Mouse (Mus musculus) heart, embryonic 15.5 days (tissue): ENCODE results near the gene Cyp46a1. TPM values are rescaled to one million over a fixed set of nuclear protein-coding genes. Genes with fewer than 3 reads are reported as not detected.
A peak's percentile ranks its signal among the peaks of the same experiment; 100 is the strongest.

Source experiments
- ATAC-seq: fragments of 200-750 bp; cut with Nextera tagmentation; replicated peaks from 2 replicates; pipeline ENCODE4 v1.8.0; 2017; ENCODE audit warnings: low read depth, moderate TSS enrichment; ENCODE audit not compliant: insufficient number of reproducible peaks, insufficient read depth, low FRiP score
- H3K27ac ChIP-seq: fragments of 300-500 bp; sonication (generic); 2 replicates; pipeline ENCODE4 v1.5.1; 2015; ENCODE audit warnings: mild to moderate bottlenecking, inconsistent platforms
- H3K27me3 ChIP-seq: fragments of 300-500 bp; sonication (generic); 2 replicates; pipeline ENCODE4 v1.6.1; 2015; ENCODE audit warnings: inconsistent platforms
- H3K36me3 ChIP-seq: fragments of 300-500 bp; sonication (generic); 2 replicates; pipeline ENCODE4 v1.6.1; 2015; ENCODE audit warnings: mild to moderate bottlenecking, inconsistent platforms
- H3K4me1 ChIP-seq: fragments of 300-500 bp; sonication (generic); replicated peaks from 2 replicates; pipeline ENCODE4 v1.6.1; 2015; ENCODE audit warnings: inconsistent platforms
- H3K4me2 ChIP-seq: fragments of 300-500 bp; sonication (generic); 2 replicates; pipeline ENCODE4 v1.6.1; 2015; ENCODE audit warnings: inconsistent platforms, mild to moderate bottlenecking, moderate library complexity
- H3K4me3 ChIP-seq: fragments of 300-500 bp; sonication (generic); 2 replicates; pipeline ENCODE4 v1.5.1; 2015; ENCODE audit warnings: mild to moderate bottlenecking, inconsistent platforms
- H3K9ac ChIP-seq: fragments of 300-500 bp; sonication (generic); 2 replicates; pipeline ENCODE4 v1.6.1; 2015; ENCODE audit warnings: mild to moderate bottlenecking, inconsistent platforms
- H3K9me3 ChIP-seq: fragments of 300-500 bp; sonication (generic); replicated peaks from 2 replicates; pipeline ENCODE4 v1.6.1; 2016; ENCODE audit warnings: inconsistent platforms
- WGBS: fragments of 180-500 bp; shearing (Covaris S2); methylation state at CpG from one replicate; pipeline ENCODE4 v1.1.7; 2015; ENCODE audit warnings: mixed read lengths; 5-methylcytosine and 5-hydroxymethylcytosine counted together
- polyA plus RNA-seq: library from polyadenylated mRNA; unstranded; fragments of >200 nt; fragmentation: Nextera tagmentation; extraction: Ambion mirVana; gene quantifications from 2 replicates; pipeline ENCODE4 v1.2.1, GENCODE M21; 2015

Gene Cyp46a1
- polyA plus RNA-seq: 5.6 and 6.2 TPM in 2 replicates

DNA sequence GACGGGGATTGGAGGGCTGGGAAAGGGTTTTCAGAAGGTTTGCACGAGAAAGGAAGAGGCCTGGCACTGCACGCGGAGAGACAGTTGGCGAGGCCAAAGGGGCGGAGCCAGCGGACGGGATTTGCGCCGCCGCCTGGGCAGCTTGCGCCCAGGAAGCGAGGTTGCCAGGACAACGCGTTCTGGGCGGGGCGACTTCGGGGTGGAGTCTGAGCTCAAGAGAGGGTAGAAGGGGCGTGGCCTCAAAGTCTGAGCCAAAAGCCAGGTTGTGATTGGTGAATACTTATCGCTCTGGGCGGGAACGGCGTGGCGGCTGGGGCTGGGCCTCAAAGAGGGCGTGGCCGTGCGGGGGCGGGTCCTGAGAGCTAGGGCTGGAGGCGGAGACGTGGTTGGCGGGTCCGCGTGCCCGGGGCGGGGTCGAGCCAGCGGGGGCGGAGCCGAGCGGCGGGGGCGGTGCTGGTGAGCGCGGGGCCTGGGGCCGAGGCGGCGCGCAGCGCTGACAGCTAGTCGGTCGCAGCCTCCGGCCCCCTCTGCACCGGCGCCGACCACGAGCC lies at the start of gene Cyp46a1:
Gene Cyp46a1, plus strand, starts transcription at position 487 of the 551 bp plus-strand sequence.
- peak within 1 kb of the TSS; percentile 48 for H3K27ac ChIP-seq
- H3K4me2 ChIP-seq: peak within 1 kb of the TSS; percentile 95
- peaks cover 28% of the 10 kb centered on the region for H3K4me1 ChIP-seq
- H3K4me3 ChIP-seq: peak within 1 kb of the TSS; percentile 61
- peak within 1 kb of the TSS; percentile 59 for H3K9ac ChIP-seq
- peaks cover 46% of the 10 kb centered on the region for H3K27me3 ChIP-seq
- no peaks in the 10 kb centered on the region for H3K36me3 ChIP-seq
- under 1% methylated on average over 45 of the region's 56 CpGs for WGBS
- ATAC-seq: peak; percentile 96
- no peaks in the 10 kb centered on the region for H3K9me3 ChIP-seq

DNA sequence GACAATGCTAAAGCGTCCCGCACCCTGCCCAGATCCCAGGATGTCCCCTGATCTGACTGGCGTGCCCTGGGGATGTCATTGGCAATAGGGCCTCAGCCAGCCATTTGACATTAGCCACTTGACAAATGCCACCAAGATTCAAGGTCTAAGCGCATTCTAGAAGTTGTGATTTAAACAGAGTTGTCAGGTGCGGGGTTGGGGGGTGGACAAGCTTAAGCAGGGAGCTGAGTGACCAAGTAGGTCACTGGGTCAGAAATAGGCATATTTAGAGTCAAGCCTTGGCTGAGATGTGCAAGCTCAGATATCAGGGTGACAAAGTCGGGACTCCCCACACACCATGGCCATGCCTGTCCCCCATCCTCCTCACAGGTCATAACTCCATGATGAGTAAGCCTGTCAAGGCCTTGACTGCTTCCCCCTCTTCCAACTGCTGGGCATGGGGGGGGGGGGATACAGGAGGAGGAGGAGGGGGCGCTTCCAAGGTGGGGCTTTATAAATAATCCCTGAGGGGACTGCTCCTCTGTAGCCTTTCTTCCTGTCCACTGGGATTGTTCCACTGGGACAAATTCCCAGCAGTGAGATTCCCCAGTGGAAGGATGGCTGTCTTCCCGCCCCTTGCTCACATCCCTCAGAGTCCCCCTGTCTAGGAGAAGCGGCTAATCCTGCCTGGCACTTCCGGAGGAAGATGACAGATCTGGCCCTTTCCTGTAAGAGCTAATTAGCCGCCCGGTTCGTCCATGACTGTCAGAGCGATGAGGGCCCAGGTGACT lies 49.5 kb upstream of the Cyp46a1 start:
- Histone ChIP-seq H3K27me3 (no peaks in the 10 kb centered on the region), H3K9me3 (no peaks in the 10 kb centered on the region), H3K27ac (no peak overlapping the region), H3K9ac (no peak overlapping the region), H3K36me3 (no peaks in the 10 kb centered on the region), H3K4me3 (no peak overlapping the region), H3K4me1 (peaks cover 8% of the 10 kb centered on the region), H3K4me2 (no peak overlapping the region)
- no peak for ATAC-seq
- WGBS: 45% methylated on average over 13 of the region's 14 CpGs

DNA sequence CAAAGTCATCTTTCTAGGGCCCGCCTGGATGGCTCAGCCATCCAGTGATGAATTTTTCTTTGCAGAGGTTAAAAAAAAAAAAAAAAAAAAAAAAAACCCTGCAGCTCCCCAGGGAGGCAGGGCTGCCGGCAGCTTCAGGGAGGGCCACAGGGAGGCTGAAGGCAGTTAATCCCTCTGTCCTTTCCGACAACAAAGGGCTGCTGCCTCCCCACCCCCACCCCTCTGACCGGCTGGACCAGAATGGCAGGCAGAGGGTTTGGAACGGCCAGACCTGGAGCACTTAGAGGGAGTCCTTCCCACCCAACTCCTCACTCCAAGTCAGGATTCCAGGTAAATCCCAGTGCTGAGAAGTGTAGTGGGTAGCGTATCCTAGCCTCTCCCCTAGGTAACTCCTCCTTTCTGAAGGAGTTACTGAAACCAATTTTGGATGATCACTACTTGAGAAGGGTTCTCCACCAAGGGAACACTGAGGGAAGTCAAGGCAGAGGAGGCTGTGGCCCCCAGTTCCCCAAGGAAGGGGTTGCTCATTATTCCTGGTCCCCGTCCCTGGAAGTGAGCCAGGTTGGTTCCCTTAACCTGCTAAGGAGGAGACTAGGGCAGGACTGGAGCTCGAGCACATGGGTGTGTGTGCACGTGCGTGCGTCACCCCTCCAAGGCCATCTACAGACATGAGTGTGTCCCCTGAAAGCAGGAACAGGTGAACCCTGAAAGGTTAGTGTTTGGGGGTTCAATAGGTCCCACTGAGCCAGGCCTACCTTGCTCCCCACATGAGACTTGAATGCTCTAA lies 48.8 kb upstream of the Cyp46a1 start:
- H3K4me3 ChIP-seq: no peak overlapping the region
- 42% methylated on average over 11 of the region's 11 CpGs for WGBS
- no peak overlapping the region for H3K27ac ChIP-seq
- no peaks in the 10 kb centered on the region for H3K27me3 ChIP-seq
- H3K4me1 ChIP-seq: peaks cover 8% of the 10 kb centered on the region
- no peaks in the 10 kb centered on the region for H3K9me3 ChIP-seq
- H3K36me3 ChIP-seq: no peaks in the 10 kb centered on the region
- no peak overlapping the region for H3K4me2 ChIP-seq
- ATAC-seq: no peak
- no peak overlapping the region for H3K9ac ChIP-seq

DNA sequence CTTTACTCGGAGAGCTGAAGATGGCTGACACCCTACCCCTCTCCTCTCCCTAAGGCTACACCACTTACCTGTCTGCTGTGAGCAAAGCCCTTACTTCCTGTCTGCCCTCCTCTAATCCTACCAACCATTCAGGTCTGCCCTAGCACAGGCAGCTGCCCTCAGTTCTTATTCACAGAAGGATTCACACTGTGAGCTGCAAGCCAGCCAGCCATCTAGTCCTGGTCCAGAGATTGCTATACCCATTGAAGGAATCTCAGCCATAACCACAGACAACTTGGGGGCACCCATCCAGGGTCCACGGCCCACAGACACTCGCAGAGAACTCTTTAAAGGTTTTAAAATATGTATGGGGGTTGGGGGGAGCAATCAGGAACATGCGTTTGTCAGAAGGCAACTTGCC lies 47.8 kb upstream of the Cyp46a1 start:
- Histone ChIP-seq H3K27me3 (0 out of 2 replicates have a peak, but pooled peaks cover 2% of the 10 kb centered on the region), H3K4me1 (peaks cover 8% of the 10 kb centered on the region)

DNA sequence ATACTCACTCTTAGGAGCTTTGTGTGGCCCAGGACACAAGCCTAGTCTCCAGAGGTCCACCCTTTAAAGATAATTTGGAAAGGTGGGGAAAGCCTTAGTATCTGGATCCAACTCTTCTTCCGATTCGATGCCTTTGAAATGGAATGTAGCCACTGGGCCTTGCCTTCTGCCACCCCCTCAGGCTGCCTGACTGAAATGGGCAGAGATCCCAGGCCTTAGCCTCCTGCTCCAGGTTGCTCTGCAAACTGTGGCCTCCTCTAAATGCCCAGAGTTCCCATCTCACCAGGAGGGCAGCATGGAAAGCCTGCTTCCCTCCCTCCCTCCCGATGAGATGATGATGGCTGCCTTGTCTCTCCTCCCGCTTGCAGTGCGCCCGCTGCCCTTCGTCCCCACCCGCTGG lies 47.2 kb upstream of the Cyp46a1 start:
- Histone ChIP-seq H3K27me3 (0 out of 2 replicates have a peak, but pooled peaks cover 2% of the 10 kb centered on the region), H3K4me2 (no peak overlapping the region), H3K36me3 (no peaks in the 10 kb centered on the region), H3K9me3 (no peaks in the 10 kb centered on the region), H3K4me3 (no peak overlapping the region), H3K4me1 (peaks cover 8% of the 10 kb centered on the region), H3K27ac (no peak overlapping the region), H3K9ac (no peak overlapping the region)
- WGBS: 96% methylated on average over 8 of the region's 8 CpGs
- ATAC-seq: no peak

More for the DNA sequence above, 47.8 kb upstream of the Cyp46a1 start:
- no peak overlapping the region for H3K4me3 ChIP-seq
- no peak overlapping the region for H3K27ac ChIP-seq
- H3K36me3 ChIP-seq: no peaks in the 10 kb centered on the region
- H3K4me2 ChIP-seq: no peak overlapping the region
- 71% methylated on average over 4 of the region's 4 CpGs for WGBS
- no peaks in the 10 kb centered on the region for H3K9me3 ChIP-seq
- no peak overlapping the region for H3K9ac ChIP-seq
- ATAC-seq: no peak

DNA sequence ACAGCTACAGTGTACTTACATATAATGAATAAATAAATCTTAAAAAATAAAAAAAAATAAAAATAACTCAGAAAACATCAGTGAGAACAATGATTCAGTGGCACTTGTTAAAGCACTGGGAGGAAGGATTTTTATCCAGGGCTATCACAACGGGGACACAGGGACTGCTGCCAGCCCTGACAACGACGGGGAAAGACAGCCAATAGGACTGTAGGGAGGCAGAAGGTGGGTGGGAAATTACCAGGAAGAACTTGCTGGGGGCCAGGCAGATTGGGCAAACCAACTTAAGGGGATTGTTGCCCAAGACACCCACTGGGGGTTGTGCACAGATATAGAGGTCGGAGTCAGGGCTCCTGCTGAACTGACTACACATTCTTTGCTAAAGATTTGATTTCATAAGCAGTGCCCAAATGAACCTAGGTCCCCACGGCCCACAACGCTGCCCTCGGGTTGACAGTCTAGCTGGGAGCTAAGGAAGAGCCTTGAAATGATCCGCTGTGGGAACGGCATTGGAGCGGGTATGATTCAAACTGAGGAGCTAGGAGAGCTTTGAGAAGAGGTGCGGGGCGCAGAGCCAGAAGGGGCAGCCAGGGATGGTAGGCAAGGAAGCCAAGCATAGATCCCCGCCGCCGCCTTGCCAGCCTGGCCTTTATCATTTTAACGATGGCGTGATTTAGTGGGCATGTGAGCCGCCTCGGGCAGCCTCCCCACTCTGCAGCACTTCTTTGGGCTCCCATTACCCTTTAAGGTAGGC lies 45.9 kb upstream of the Cyp46a1 start:
- no peak overlapping the region for H3K4me2 ChIP-seq
- H3K27ac ChIP-seq: no peak overlapping the region
- ATAC-seq: no peak
- no peaks in the 10 kb centered on the region for H3K36me3 ChIP-seq
- H3K4me1 ChIP-seq: peaks cover 13% of the 10 kb centered on the region
- no peak overlapping the region for H3K4me3 ChIP-seq
- H3K9me3 ChIP-seq: no peaks in the 10 kb centered on the region
- no peak overlapping the region for H3K9ac ChIP-seq
- WGBS: 75% methylated on average over 19 of the region's 19 CpGs
- H3K27me3 ChIP-seq: 0 out of 2 replicates have a peak, but pooled peaks cover 2% of the 10 kb centered on the region

DNA sequence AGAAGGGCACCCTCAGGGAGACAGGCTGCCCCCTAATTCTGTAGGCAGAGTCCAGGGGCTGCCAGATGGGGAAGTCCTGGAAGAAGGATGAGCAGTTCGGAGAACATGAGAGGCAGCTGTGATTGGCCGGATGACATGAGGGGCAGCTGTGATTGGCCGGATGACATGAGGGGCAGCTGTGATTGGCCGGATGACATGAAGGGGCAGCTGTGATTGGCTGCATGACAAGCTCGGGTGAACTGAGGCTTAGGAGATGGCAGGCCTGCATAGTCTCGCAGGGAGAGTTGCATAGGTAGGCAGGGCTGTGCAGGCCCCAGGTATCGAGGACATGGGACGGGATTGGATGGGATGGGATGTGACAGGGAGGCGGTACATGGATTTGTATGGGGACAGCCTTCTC lies 41.8 kb upstream of the Cyp46a1 start:
- 15% methylated on average over 9 of the region's 9 CpGs for WGBS
- Histone ChIP-seq H3K4me2 (peak overlapping the region; percentile 41; the same call in 1 of the 2 replicates), H3K36me3 (no peaks in the 10 kb centered on the region), H3K27ac (no peak overlapping the region), H3K9ac (no peak overlapping the region), H3K4me3 (no peak overlapping the region), H3K4me1 (peaks cover 6% of the 10 kb centered on the region; the same call in 1 of the 2 replicates), H3K9me3 (no peaks in the 10 kb centered on the region), H3K27me3 (peaks cover 2% of the 10 kb centered on the region; the same call in 1 of the 2 replicates)
- no peak; the same call in 1 of the 2 replicates for ATAC-seq

DNA sequence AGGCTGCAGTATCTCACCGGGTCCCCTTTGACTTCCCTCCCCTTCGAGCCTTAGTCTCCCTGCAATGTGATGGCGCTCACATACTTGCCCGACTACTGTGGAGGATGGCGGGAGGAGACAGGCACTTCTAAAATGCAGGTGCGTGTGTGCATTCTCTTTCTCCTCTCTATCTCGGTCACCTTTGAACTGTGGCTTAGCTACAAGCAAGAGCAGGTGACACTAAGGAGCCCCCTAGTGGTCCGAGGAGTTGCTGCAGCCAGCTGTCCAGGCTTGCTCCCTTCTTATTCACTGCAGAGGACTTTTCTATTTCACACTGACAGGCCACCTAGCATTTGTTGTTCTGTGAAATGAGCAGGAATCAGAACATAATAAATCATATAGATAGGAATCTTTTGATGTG lies 41.2 kb upstream of the Cyp46a1 start:
- Histone ChIP-seq H3K9me3 (no peaks in the 10 kb centered on the region), H3K4me1 (peaks cover 6% of the 10 kb centered on the region; the same call in 1 of the 2 replicates), H3K9ac (no peak overlapping the region), H3K27me3 (peaks cover 2% of the 10 kb centered on the region; the same call in 1 of the 2 replicates), H3K36me3 (no peaks in the 10 kb centered on the region), H3K4me3 (no peak overlapping the region), H3K4me2 (peak overlapping the region; percentile 41), H3K27ac (no peak overlapping the region)
- WGBS: 5% methylated on average over 8 of the region's 8 CpGs
- no peak; the same call in 1 of the 2 replicates for ATAC-seq

DNA sequence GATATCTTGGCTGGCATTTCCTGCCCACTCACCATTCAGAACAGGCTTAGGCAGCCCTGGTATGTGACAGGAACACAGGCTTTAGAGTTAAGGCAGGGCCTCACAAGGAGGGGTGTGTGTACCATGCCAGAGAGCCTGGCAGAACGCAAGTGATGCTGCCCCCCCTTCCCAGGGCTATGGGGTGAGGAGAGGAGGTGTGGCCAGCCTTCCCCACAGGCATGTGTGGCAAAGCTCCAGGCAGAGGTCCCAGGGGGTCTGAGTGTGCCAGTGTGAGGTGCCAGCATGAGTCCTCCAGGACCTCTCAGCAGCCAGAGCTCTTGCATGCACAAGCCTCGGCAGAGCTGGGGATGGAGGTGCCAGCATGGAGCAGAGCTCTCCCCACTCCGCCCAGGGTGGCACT lies 39.6 kb upstream of the Cyp46a1 start:
- no peak overlapping the region for H3K4me2 ChIP-seq
- no peak overlapping the region for H3K27ac ChIP-seq
- H3K9me3 ChIP-seq: no peaks in the 10 kb centered on the region
- no peak overlapping the region for H3K4me3 ChIP-seq
- ATAC-seq: 0 out of 2 replicates have a peak, but pooled peaks have one; percentile 5
- H3K36me3 ChIP-seq: no peaks in the 10 kb centered on the region
- peaks cover 6% of the 10 kb centered on the region; the same call in 1 of the 2 replicates for H3K4me1 ChIP-seq
- peaks cover 2% of the 10 kb centered on the region; the same call in 1 of the 2 replicates for H3K27me3 ChIP-seq
- WGBS: 52% methylated on average over 3 of the region's 3 CpGs
- no peak overlapping the region for H3K9ac ChIP-seq

DNA sequence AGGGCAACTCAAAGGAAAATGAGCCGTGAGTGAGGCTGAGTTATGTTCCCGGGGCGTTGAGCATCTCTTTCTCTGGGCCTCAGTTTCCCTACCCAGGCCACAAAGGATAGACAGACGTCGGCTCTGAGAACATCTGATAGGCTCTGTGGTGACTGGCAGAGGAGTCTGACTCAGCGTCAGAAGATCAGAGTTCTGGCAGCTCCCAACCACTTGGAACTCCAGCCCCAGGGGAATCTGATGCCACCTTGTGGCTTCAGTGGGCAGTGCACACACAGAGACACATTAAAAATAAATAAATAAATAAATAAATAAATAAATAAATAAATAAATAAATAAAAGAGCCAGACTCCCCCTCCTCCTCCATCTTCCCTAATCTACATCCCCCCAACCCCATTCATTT lies 37.1 kb upstream of the Cyp46a1 start:
- Histone ChIP-seq H3K9ac (no peak overlapping the region), H3K4me1 (peaks cover 6% of the 10 kb centered on the region; the same call in 1 of the 2 replicates), H3K4me3 (no peak overlapping the region), H3K9me3 (no peaks in the 10 kb centered on the region), H3K27me3 (no peaks in the 10 kb centered on the region; the same call in 1 of the 2 replicates), H3K36me3 (no peaks in the 10 kb centered on the region), H3K27ac (no peak overlapping the region), H3K4me2 (no peak overlapping the region)
- 78% methylated on average over 6 of the region's 6 CpGs for WGBS
- ATAC-seq: no peak
